Mouse (Mus musculus) embryonic facial prominence, embryonic 13.5 days (tissue): ENCODE results near the gene Lig4. TPM values are rescaled to one million over a fixed set of nuclear protein-coding genes. Genes with fewer than 3 reads are reported as not detected.

Source experiments
- ATAC-seq: fragments of 200-750 bp; cut with Nextera tagmentation; 2 replicates; pipeline ENCODE4 v1.8.0; 2017; ENCODE audit warnings: low read depth; ENCODE audit not compliant: insufficient number of reproducible peaks, insufficient read depth, low FRiP score, low TSS enrichment
- H3K27ac ChIP-seq: fragments of 300-500 bp; sonication (generic); 2 replicates; pipeline ENCODE4 v1.5.1; 2015; ENCODE audit warnings: moderate library complexity, mild to moderate bottlenecking, inconsistent platforms
- H3K27me3 ChIP-seq: fragments of 300-500 bp; sonication (generic); 2 replicates; pipeline ENCODE4 v1.6.1; 2015; ENCODE audit warnings: mild to moderate bottlenecking, inconsistent platforms
- H3K36me3 ChIP-seq: fragments of 300-500 bp; sonication (generic); 2 replicates; pipeline ENCODE4 v1.6.1; 2015; ENCODE audit warnings: mild to moderate bottlenecking, inconsistent platforms
- H3K4me1 ChIP-seq: fragments of 300-500 bp; sonication (generic); 2 replicates; pipeline ENCODE4 v1.6.1; 2015; ENCODE audit warnings: inconsistent platforms
- H3K4me2 ChIP-seq: fragments of 300-500 bp; sonication (generic); 2 replicates; pipeline ENCODE4 v1.6.1; 2015; ENCODE audit warnings: moderate library complexity, mild to moderate bottlenecking, inconsistent platforms
- H3K4me3 ChIP-seq: fragments of 300-500 bp; sonication (generic); 2 replicates; pipeline ENCODE4 v1.5.1; 2015; ENCODE audit warnings: mild to moderate bottlenecking, inconsistent platforms
- H3K9ac ChIP-seq: fragments of 300-500 bp; sonication (generic); 2 replicates; pipeline ENCODE4 v1.6.1; 2015; ENCODE audit warnings: mild to moderate bottlenecking, inconsistent platforms
- H3K9me3 ChIP-seq: fragments of 300-500 bp; sonication (generic); 2 replicates; pipeline ENCODE4 v1.6.1; 2016; ENCODE audit warnings: inconsistent platforms
- WGBS: fragments of 180-500 bp; shearing (Covaris S2); methylation state at CpG from one replicate; pipeline ENCODE4 v1.1.7; 2015; ENCODE audit warnings: mixed read lengths; 5-methylcytosine and 5-hydroxymethylcytosine counted together
- polyA plus RNA-seq: library from polyadenylated mRNA; unstranded; fragments of >200 nt; fragmentation: Nextera tagmentation; extraction: Ambion mirVana; gene quantifications from 2 replicates; pipeline ENCODE4 v1.2.1, GENCODE M21; 2015

Gene Lig4
- polyA plus RNA-seq: 6.0 and 7.0 TPM in 2 replicates

DNA sequence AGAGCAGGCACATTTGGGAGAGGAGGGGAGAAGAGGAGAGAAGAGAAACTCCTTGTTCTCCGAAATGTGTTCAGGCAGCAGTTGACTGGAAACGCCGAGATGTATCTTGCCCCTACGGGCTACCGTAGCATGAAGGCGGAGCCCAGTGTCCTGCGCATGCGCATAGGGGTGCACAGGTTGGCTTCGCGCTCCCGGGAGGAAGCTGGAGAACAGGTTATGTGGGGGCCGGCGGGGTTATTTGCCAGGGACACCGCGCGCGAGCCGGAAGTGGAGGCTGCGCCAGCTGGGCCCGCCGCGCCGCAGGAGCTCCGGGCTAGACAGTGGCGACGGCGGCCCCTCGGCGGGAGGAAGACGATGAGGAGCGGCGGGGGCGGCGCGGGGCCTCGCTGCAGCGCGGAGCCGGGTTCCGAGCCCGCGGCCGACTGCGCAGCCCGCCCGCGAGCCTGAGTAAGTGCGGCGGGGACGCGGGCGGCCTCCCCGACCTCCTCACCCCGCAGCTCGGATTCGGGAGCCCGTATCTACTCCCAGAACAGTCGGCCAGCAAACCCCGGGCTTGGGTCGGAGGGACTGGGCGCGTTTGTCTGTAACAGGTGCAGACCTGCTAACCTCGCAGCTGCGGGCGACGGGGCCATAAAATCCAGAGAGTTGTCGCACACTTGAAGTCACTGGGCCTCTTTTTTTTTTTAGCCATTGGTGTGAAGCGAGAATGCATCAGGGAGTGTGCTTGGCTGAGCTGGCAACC lies at the start of gene Lig4, which contains the start of gene Abhd13:
Gene Lig4, minus strand, starts transcription at position 114 of the 742 bp plus-strand sequence.
Gene Abhd13, plus strand, starts transcription at position 135 of the 742 bp plus-strand sequence.
- no peaks in the 10 kb centered on the region for H3K27me3 ChIP-seq
- peaks cover 10% of the 10 kb centered on the region for H3K36me3 ChIP-seq
- H3K4me3 ChIP-seq: peak within 1 kb of the TSS; percentile 90
- peaks cover 30% of the 10 kb centered on the region for H3K4me1 ChIP-seq
- WGBS: under 1% methylated on average over 68 of the region's 68 CpGs
- H3K4me2 ChIP-seq: peak within 1 kb of the TSS; percentile 70
- peak; percentile 68 for ATAC-seq
- H3K27ac ChIP-seq: peak within 1 kb of the TSS; percentile 82
- H3K9me3 ChIP-seq: no peaks in the 10 kb centered on the region
- H3K9ac ChIP-seq: peak within 1 kb of the TSS; percentile 93

GRCm38 (mm10) chr8:10017231-10017630 lies 39.7 kb upstream of the Lig4 start:
- Histone ChIP-seq H3K4me1 (no peaks in the 10 kb centered on the region), H3K27ac (no peak overlapping the region), H3K4me2 (no peak overlapping the region), H3K36me3 (no peaks in the 10 kb centered on the region), H3K9ac (no peak overlapping the region), H3K4me3 (no peak overlapping the region), H3K27me3 (no peaks in the 10 kb centered on the region), H3K9me3 (no peaks in the 10 kb centered on the region)
- WGBS: 79% methylated on average over 3 of the region's 3 CpGs
- ATAC-seq: no peak

GRCm38 (mm10) chr8:10016252-10016651 lies 38.8 kb upstream of the Lig4 start:
- Histone ChIP-seq H3K4me2 (no peak overlapping the region), H3K4me1 (no peaks in the 10 kb centered on the region), H3K27me3 (no peaks in the 10 kb centered on the region), H3K9me3 (no peaks in the 10 kb centered on the region), H3K4me3 (no peak overlapping the region), H3K9ac (no peak overlapping the region), H3K27ac (no peak overlapping the region), H3K36me3 (no peaks in the 10 kb centered on the region)
- ATAC-seq: no peak
- WGBS: 83% methylated on average over 1 of the region's 1 CpGs

- peak overlapping the region; percentile 74 for H3K4me2 ChIP-seq
- H3K4me3 ChIP-seq: peak overlapping the region; percentile 39
- ATAC-seq: no peak
- peaks cover 21% of the 10 kb centered on the region for H3K27me3 ChIP-seq
- 0 out of 2 replicates have a peak overlapping the region, but pooled peaks have one; percentile 57 for H3K9ac ChIP-seq
- WGBS: 37% methylated on average over 6 of the region's 6 CpGs
- H3K4me1 ChIP-seq: peaks cover 9% of the 10 kb centered on the region
- no peak overlapping the region for H3K27ac ChIP-seq
- no peaks in the 10 kb centered on the region for H3K36me3 ChIP-seq
- no peaks in the 10 kb centered on the region for H3K9me3 ChIP-seq
Observed at GRCm38 (mm10) chr8:10007660-10008028, 30.2 kb upstream of the Lig4 start.

GRCm38 (mm10) chr8:10006986-10007659 lies 29.6 kb upstream of the Lig4 start:
- peak overlapping the region; percentile 57 for H3K9ac ChIP-seq
- WGBS: 5% methylated on average over 29 of the region's 29 CpGs

DNA sequence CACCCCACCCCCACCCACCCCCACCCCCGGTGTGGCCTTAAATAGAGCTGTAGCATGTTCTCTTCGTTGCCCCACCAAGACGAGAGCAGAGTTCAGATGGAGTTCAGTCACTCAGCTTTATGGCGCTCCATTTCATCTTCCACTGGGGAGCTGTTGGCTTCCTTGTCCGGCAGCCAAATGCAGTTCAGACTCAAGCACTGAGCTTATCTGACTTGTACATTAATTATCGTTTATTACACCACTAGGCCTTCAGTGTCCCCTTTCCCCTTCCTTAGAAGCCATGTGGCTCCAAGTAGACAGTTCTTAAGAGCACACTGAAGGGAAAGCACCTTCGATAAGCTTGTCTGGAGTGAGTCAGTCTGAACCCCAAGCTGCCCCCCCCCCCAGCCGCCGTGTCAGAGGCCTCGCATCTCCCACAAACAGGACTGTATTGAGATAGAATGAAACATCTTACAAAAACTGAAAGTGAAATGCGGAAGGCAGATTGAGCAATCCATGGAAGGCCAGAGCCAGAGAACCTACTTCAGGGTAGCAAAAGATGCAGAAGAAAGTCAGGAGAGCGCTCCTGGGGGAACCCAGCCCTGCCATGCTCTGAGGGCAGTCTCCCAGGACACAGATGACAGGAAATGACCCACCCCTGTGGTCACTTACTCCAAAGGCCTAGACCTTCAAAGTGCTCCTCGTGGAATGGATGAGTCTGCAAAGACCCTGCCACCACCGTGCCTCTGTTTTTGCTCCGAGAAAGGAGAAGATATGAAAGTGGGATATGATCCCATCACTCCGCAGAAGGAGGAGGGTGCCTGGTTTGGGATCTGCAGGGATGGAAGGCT lies 28.9 kb upstream of the Lig4 start, which contains the start of gene Tnfsf13b:
Gene Tnfsf13b, plus strand, starts transcription at position 312 of the 830 bp plus-strand sequence.
- peak within 1 kb of the TSS; percentile 57 for H3K9ac ChIP-seq
- no peaks in the 10 kb centered on the region for H3K9me3 ChIP-seq
- H3K4me1 ChIP-seq: peaks cover 9% of the 10 kb centered on the region
- H3K36me3 ChIP-seq: no peaks in the 10 kb centered on the region
- peak within 1 kb of the TSS; percentile 39 for H3K4me3 ChIP-seq
- no peak within 1 kb of the TSS for H3K27ac ChIP-seq
- ATAC-seq: no peak
- WGBS: 69% methylated on average over 16 of the region's 16 CpGs
- peak within 1 kb of the TSS; percentile 74 for H3K4me2 ChIP-seq
- peaks cover 21% of the 10 kb centered on the region for H3K27me3 ChIP-seq

More at GRCm38 (mm10) chr8:10006986-10007659, 29.6 kb upstream of the Lig4 start:
- Histone ChIP-seq H3K36me3 (no peaks in the 10 kb centered on the region), H3K4me1 (peaks cover 9% of the 10 kb centered on the region), H3K9me3 (no peaks in the 10 kb centered on the region), H3K27ac (no peak overlapping the region), H3K4me2 (peak overlapping the region; percentile 74), H3K4me3 (peak overlapping the region; percentile 39), H3K27me3 (peaks cover 21% of the 10 kb centered on the region)
- no peak for ATAC-seq

DNA sequence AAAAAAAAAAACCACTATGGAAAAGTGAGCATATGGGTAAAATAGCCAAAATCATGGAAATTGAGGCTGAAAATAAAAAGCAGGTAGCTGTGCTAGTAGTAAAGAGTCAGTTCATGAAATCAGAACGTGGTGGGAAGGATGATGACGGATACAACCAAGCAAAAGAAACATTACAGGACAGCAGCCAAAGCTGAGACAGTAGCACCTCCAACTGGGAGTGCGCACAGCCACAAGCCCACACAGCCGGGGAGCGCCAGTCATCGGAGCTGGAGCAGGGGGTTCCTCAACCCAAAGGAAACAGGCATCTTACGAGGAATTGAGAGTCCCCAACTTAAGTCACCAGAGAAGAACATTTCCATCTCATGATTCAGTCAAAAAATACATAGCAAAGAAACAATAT lies 26.6 kb upstream of the Lig4 start:
- no peak overlapping the region for H3K27ac ChIP-seq
- H3K36me3 ChIP-seq: no peaks in the 10 kb centered on the region
- H3K4me2 ChIP-seq: no peak overlapping the region
- peaks cover 9% of the 10 kb centered on the region for H3K4me1 ChIP-seq
- no peak for ATAC-seq
- 80% methylated on average over 7 of the region's 7 CpGs for WGBS
- H3K27me3 ChIP-seq: peaks cover 20% of the 10 kb centered on the region
- no peak overlapping the region for H3K4me3 ChIP-seq
- no peaks in the 10 kb centered on the region for H3K9me3 ChIP-seq
- H3K9ac ChIP-seq: no peak overlapping the region

DNA sequence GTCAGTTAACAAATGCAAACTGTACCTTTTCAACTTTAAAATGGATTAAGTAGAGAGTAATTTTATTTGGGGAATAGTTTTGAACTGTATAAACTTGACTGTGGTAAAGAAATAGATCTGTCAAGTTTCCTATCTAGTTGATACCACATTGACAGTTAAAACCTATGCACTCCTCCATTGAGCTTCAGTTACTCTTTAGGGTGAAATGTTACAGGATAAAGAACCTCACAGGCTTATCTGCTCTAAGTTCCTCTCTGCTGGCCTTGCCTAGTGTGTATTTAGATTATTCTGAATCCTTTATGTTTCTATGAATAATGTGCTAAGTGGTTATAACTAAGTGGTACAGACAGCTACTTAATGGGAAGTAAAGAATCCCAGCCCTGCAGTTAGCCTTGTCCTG lies 2.7 kb upstream of the Lig4 start:
- Histone ChIP-seq H3K27me3 (no peaks in the 10 kb centered on the region), H3K9ac (no peak overlapping the region), H3K27ac (no peak overlapping the region), H3K4me3 (no peak overlapping the region), H3K9me3 (no peaks in the 10 kb centered on the region), H3K4me1 (peaks cover 27% of the 10 kb centered on the region), H3K4me2 (no peak overlapping the region), H3K36me3 (peaks cover 14% of the 10 kb centered on the region)
- ATAC-seq: no peak

DNA sequence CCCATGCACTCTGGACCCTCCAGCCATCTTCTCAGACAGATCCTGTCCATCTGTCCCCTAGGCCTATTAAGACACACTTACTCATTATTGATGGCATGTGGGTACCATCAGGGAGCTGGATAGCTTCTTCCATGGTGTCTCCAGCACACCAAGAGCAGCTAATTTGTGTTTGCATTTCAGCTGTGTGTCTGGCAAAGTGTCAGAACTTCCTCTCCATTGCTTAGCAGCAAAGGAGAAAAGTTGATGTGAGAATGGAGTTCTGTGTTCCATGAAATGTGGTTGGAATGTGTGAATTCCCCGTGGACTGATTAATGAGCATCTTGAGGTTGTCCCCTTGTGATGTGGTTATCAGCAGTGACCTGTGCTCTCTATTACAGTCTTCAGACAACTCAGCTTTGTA lies 2.3 kb upstream of the Lig4 start:
- Histone ChIP-seq H3K4me2 (no peak overlapping the region), H3K9ac (no peak overlapping the region), H3K9me3 (no peaks in the 10 kb centered on the region), H3K4me3 (no peak overlapping the region), H3K4me1 (peaks cover 30% of the 10 kb centered on the region), H3K36me3 (peaks cover 14% of the 10 kb centered on the region), H3K27ac (no peak overlapping the region), H3K27me3 (no peaks in the 10 kb centered on the region)
- no peak for ATAC-seq
- WGBS: 75% methylated on average over 1 of the region's 1 CpGs

DNA sequence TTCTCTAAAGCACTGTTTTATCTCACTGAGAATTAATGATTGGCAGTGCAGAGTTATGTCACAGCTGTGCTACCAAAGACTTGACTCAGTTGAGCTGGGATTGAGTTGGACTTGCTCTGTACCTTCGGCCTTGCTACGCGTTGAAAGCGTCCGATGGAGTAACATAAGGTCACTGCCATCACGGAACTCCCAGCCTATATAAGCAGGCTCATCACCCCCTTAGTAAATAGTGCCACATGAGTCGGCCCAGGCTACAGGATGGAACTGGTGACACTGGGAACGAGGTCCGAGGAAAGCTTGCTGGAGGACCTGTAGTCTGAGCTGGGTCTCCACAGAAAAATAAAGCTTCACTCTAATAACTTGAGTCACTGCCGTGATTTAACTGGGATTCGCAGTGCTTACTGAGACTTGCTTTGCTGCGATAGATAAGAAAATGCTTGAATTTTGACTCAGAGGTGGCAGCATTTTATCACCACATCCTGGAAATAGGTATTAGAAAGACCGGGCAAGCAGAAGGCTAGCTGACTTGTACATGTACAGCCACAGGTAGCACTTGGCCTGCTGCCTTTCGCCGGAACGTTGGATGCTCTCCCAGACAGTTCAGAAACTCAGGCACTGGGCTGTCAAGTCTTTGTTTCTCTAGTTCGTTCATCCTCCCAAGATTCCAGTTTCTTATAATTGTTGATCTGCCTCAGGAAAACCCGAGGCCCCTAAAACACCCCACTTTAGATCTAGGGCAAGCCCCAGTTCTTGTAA lies 1.2 kb upstream of the Lig4 start:
- H3K4me1 ChIP-seq: peaks cover 30% of the 10 kb centered on the region
- peak overlapping the region; percentile 90 for H3K4me3 ChIP-seq
- H3K4me2 ChIP-seq: peak overlapping the region; percentile 70
- 63% methylated on average over 18 of the region's 18 CpGs for WGBS
- no peaks in the 10 kb centered on the region for H3K27me3 ChIP-seq
- peak overlapping the region; percentile 93 for H3K9ac ChIP-seq
- H3K36me3 ChIP-seq: peaks cover 9% of the 10 kb centered on the region
- ATAC-seq: no peak
- no peaks in the 10 kb centered on the region for H3K9me3 ChIP-seq
- H3K27ac ChIP-seq: no peak overlapping the region

- 38% methylated on average over 15 of the region's 15 CpGs for WGBS
- no peak for ATAC-seq
- Histone ChIP-seq H3K27ac (peak overlapping the region; percentile 82), H3K4me2 (peak overlapping the region; percentile 70), H3K9ac (peak overlapping the region; percentile 93), H3K9me3 (no peaks in the 10 kb centered on the region), H3K27me3 (no peaks in the 10 kb centered on the region), H3K4me3 (peak overlapping the region; percentile 90), H3K36me3 (peaks cover 16% of the 10 kb centered on the region), H3K4me1 (peaks cover 30% of the 10 kb centered on the region)
Observed at GRCm38 (mm10) chr8:9977016-9977415, 470 bp downstream of the Lig4 start.
